Mouse (Mus musculus) central nervous system, embryonic 18 days (tissue): ENCODE measurements around the gene Slc16a13. TPM values are rescaled to one million over a fixed set of nuclear protein-coding genes. Genes with fewer than 3 reads are reported as not detected.

ENCODE experiments used
- polyA plus RNA-seq: library from polyadenylated mRNA; depleted of rRNA; stranded (reverse); fragments of >200 nt; gene quantifications from 2 replicates; pipeline ENCODE4 v1.2.3, GENCODE M21; 2012; rRNA removed

The Slc16a13 gene
- polyA plus RNA-seq: 10.1 and 12.7 TPM in 2 replicates

GRCm38 (mm10) chr11:70220731-70221602 lies at the start of gene Slc16a13:
Slc16a13 (minus strand) TSS chr11:70221064.

GRCm38 (mm10) chr11:70254931-70255531 lies 34.2 kb upstream of the Slc16a13 start, which contains the start of gene Alox12:
Alox12 (minus strand) TSS chr11:70255353.

GRCm38 (mm10) chr11:70239541-70240279 lies 18.8 kb upstream of the Slc16a13 start, which contains the start of the genes Gm21988 and Rnasek:
Gm21988 (minus strand) TSS chr11:70239830.
Rnasek (minus strand) TSS chr11:70239842.

GRCm38 (mm10) chr11:70237457-70238167 lies 16.7 kb upstream of the Slc16a13 start, which contains the start of gene 0610010K14Rik:
0610010K14Rik (minus strand) TSS chr11:70237914.

GRCm38 (mm10) chr11:70229260-70230010 lies 8.6 kb upstream of the Slc16a13 start, which contains the start of gene Bcl6b:
Bcl6b (minus strand) TSS chr11:70229798.

GRCm38 (mm10) chr11:70212423-70212822 lies 8.4 kb downstream of the Slc16a13 start, which contains the start of gene Slc16a11:
Slc16a11 (plus strand) TSS chr11:70212752.

Other genes starting within 250 kb of the Slc16a13 start
- gene Ctdnep1, start 239.9 kb downstream of the Slc16a13 start, polyA plus RNA-seq: 93.3 and 102 TPM in 2 replicates
- gene Elp5, start 238.5 kb downstream of the Slc16a13 start, polyA plus RNA-seq: 151 and 159 TPM in 2 replicates
- 412 and 425 TPM in 2 replicates for gene Gabarap, start 229.9 kb downstream of the Slc16a13 start, polyA plus RNA-seq
- gene Phf23, start 225.3 kb downstream of the Slc16a13 start, polyA plus RNA-seq: 41.8 and 47.6 TPM in 2 replicates
- gene Dvl2, start 220.5 kb downstream of the Slc16a13 start, polyA plus RNA-seq: 26.9 and 34.5 TPM in 2 replicates
- gene Acadvl, start 205.7 kb downstream of the Slc16a13 start, polyA plus RNA-seq: 46.1 and 54.7 TPM in 2 replicates
- 242 and 275 TPM in 2 replicates for gene Dlg4, start 204.1 kb downstream of the Slc16a13 start, polyA plus RNA-seq
- gene Asgr1, start 167.0 kb downstream of the Slc16a13 start, polyA plus RNA-seq: 3.4 and 3.5 TPM in 2 replicates
- gene Asgr2, start 128.4 kb downstream of the Slc16a13 start, polyA plus RNA-seq: 0.28 and 0.35 TPM in 2 replicates
- gene Mgl2, start 90.7 kb downstream of the Slc16a13 start, polyA plus RNA-seq: 0.74 and 0.91 TPM in 2 replicates
- gene Clec10a, start 64.9 kb downstream of the Slc16a13 start, polyA plus RNA-seq: 0.93 and 1.1 TPM in 2 replicates
- gene Slc16a11, start 8.3 kb downstream of the Slc16a13 start, polyA plus RNA-seq: 16.9 and 18.9 TPM in 2 replicates
- 5.1 and 5.5 TPM in 2 replicates for gene Bcl6b, start 8.7 kb upstream of the Slc16a13 start, polyA plus RNA-seq
- 150 and 160 TPM in 2 replicates for gene 0610010K14Rik, start 16.9 kb upstream of the Slc16a13 start, polyA plus RNA-seq
- 12.2 and 12.8 TPM in 2 replicates for gene Gm21988, start 18.8 kb upstream of the Slc16a13 start, polyA plus RNA-seq
- 122 and 145 TPM in 2 replicates for gene Rnasek, start 18.8 kb upstream of the Slc16a13 start, polyA plus RNA-seq
- gene Alox12, start 34.3 kb upstream of the Slc16a13 start, polyA plus RNA-seq: 0.45 and 0.60 TPM in 2 replicates
- gene Alox12e, start 101.6 kb upstream of the Slc16a13 start, polyA plus RNA-seq: 0.03 TPM in 1 of 2 replicates, not detected in the other
- gene Alox15, start 131.0 kb upstream of the Slc16a13 start, polyA plus RNA-seq: 0.12 and 0.45 TPM in 2 replicates
- 22.4 and 26.1 TPM in 2 replicates for gene Pelp1, start 189.0 kb upstream of the Slc16a13 start, polyA plus RNA-seq
- 64.3 and 77.9 TPM in 2 replicates for gene Arrb2, start 211.6 kb upstream of the Slc16a13 start, polyA plus RNA-seq
- gene Med11, start 230.9 kb upstream of the Slc16a13 start, polyA plus RNA-seq: 29.5 and 33.2 TPM in 2 replicates
- gene Zmynd15, start 238.4 kb upstream of the Slc16a13 start, polyA plus RNA-seq: 1.4 and 1.6 TPM in 2 replicates
- 2.1 and 4.0 TPM in 2 replicates for gene Cxcl16, start 238.9 kb upstream of the Slc16a13 start, polyA plus RNA-seq